Mouse (Mus musculus) embryonic fibroblast, embryonic 13.5 days (primary cell): ENCODE measurements at regions not wholly inside any gene's neighbourhood (a gene's known extent, or its start where the extent isn't known, plus 50 kb on each side); places are given as distances from the start of the nearest gene placed in this dataset.

Experiments used
- H3K27ac ChIP-seq: 2 replicates; pipeline ENCODE4 v1.5.1; 2012; ENCODE audit warnings: low read length, control low read depth, inconsistent platforms; ENCODE audit not compliant: insufficient read depth
- H3K4me1 ChIP-seq: 2 replicates; pipeline ENCODE4 v1.6.1; 2011; ENCODE audit warnings: low read length; ENCODE audit not compliant: control insufficient read depth, insufficient read depth
- H3K4me3 ChIP-seq: 2 replicates; pipeline ENCODE4 v1.5.1; 2011; ENCODE audit warnings: mild to moderate bottlenecking, control low read depth, low read length; ENCODE audit not compliant: insufficient read depth
- CTCF ChIP-seq: IDR thresholded peaks from 2 replicates; pipeline ENCODE4 v1.5.1; 2011; ENCODE audit warnings: mild to moderate bottlenecking, control low read depth, low read length, moderate library complexity, borderline replicate concordance; ENCODE audit not compliant: insufficient read depth
- POLR2A ChIP-seq: IDR thresholded peaks from 2 replicates; pipeline ENCODE4 v1.6.1; 2011; ENCODE audit warnings: low read depth, mild to moderate bottlenecking, control low read depth, low read length, moderate library complexity

- Histone ChIP-seq H3K4me1 (peaks cover 2% of the 10 kb centered on the region; the same call in 1 of the 2 replicates), H3K27ac (no peak overlapping the region), H3K4me3 (no peak overlapping the region)
- TF ChIP-seq CTCF (no peak), POLR2A (no peak)
Observed at GRCm38 (mm10) chr17:62969025-62969424, 87.9 kb upstream of the Efna5 start.

GRCm38 (mm10) chr17:62963824-62964223, 82.7 kb upstream of the Efna5 start:
- TF ChIP-seq CTCF (no peak), POLR2A (no peak)
- peaks cover 2% of the 10 kb centered on the region for H3K4me1 ChIP-seq
- no peak overlapping the region for H3K4me3 ChIP-seq
- peak overlapping the region; percentile 77; the same call in 1 of the 2 replicates for H3K27ac ChIP-seq

DNA sequence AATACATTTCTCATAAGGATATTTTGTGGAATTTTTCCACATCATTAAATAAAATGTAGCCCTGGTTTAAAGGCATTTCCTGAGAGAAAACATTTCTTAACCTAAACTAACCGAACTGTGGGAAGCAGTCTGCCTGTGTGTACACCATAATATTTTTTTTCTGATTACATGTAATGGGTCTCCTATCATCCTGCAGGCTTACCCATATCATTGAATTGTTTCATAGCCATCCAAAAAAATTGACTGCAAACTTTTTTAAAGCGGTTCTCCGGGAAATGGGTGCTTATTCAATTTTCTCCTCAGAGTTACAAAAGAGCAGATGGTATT, 81.1 kb upstream of the Efna5 start:
- TF ChIP-seq POLR2A: no peak
- TF ChIP-seq CTCF: no peak
- Histone ChIP-seq H3K27ac (peak overlapping the region; percentile 77), H3K4me3 (no peak overlapping the region), H3K4me1 (no peaks in the 10 kb centered on the region; the same call in 1 of the 2 replicates)

- H3K4me1 ChIP-seq: no peaks in the 10 kb centered on the region; the same call in 1 of the 2 replicates
- TF ChIP-seq POLR2A: no peak
- TF ChIP-seq CTCF: no peak
- H3K4me3 ChIP-seq: no peak overlapping the region
- H3K27ac ChIP-seq: peak overlapping the region; percentile 77
Observed at GRCm38 (mm10) chr17:62961596-62962291, 80.6 kb upstream of the Efna5 start.

GRCm38 (mm10) chr17:62959146-62959545, 78.0 kb upstream of the Efna5 start:
- peak overlapping the region; percentile 10; the same call in 1 of the 2 replicates for H3K27ac ChIP-seq
- no peak overlapping the region for H3K4me3 ChIP-seq
- no peaks in the 10 kb centered on the region; the same call in 1 of the 2 replicates for H3K4me1 ChIP-seq
- TF ChIP-seq CTCF: no peak
- TF ChIP-seq POLR2A: no peak

DNA sequence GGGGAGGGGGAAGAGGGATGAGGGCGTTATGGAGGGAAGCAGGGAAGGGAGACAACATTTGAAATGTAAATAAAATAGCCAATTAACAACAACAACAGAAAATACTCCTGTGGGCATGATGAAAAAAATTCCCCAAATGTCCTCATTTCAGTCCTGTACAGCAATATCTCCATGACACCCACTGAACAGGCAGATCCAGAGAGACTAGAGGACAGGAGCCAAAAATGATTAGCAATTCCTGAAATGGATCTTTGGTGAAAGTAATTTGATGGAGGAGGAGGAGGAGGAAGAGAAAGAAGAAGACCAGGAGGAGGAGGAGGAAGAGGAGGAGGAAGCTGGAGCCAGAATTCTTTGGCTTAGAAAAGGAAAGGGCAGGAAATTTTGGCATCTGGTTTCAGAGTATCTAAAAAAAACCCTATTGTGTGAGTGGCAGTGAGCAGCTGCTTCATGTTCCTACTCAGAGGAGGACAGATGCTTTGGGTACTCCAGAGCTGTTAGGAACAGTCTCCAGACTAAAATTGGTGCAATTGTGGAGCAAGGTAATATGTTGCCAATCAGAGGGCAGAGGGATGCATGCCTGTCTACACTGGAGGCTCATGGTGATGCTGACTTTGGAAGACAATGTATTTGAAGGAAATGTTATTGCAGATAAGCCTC, 66.5 kb upstream of the Efna5 start:
- H3K4me3 ChIP-seq: no peak overlapping the region
- TF ChIP-seq POLR2A (no peak), CTCF (no peak)
- no peaks in the 10 kb centered on the region for H3K4me1 ChIP-seq
- H3K27ac ChIP-seq: no peak overlapping the region

GRCm38 (mm10) chr17:62940573-62941252, 59.6 kb upstream of the Efna5 start:
- no peak overlapping the region for H3K4me3 ChIP-seq
- no peak for TF ChIP-seq POLR2A
- no peak for TF ChIP-seq CTCF
- H3K27ac ChIP-seq: no peak overlapping the region
- H3K4me1 ChIP-seq: no peaks in the 10 kb centered on the region

- no peak overlapping the region for H3K27ac ChIP-seq
Observed at GRCm38 (mm10) chr17:62939930-62940572, 58.9 kb upstream of the Efna5 start.

GRCm38 (mm10) chr17:62939171-62939570, 58.1 kb upstream of the Efna5 start:
- Histone ChIP-seq H3K4me1 (no peaks in the 10 kb centered on the region), H3K4me3 (no peak overlapping the region), H3K27ac (no peak overlapping the region)
- no peak for TF ChIP-seq CTCF
- no peak for TF ChIP-seq POLR2A

More at GRCm38 (mm10) chr17:62939930-62940572, 58.9 kb upstream of the Efna5 start:
- Histone ChIP-seq H3K4me1 (no peaks in the 10 kb centered on the region), H3K4me3 (no peak overlapping the region)
- TF ChIP-seq POLR2A: no peak
- no peak for TF ChIP-seq CTCF
